Mouse (Mus musculus): ENCODE data around the gene Tbc1d8b.
"Not testable (repeated sequence)": the region's sequence is repeated elsewhere in the genome, so short reads cannot be mapped to it uniquely, and the experiment has no call there.

Gene Tbc1d8b

GRCm38 (mm10) chrX:139684775-139685695 is at the start of gene Tbc1d8b:
Gene Tbc1d8b, plus strand, starts transcription at chrX:139684996.
- DNase-seq, result peak; percentile 73 to 91

- no peak for DNase-seq
Measured at GRCm38 (mm10) chrX:139639744-139640143, 45.1 kb upstream of the Tbc1d8b start.

- DNase-seq, result no peak
Measured at GRCm38 (mm10) chrX:139640418-139640817, 44.4 kb upstream of the Tbc1d8b start.

- DNase-seq, result no peak
Measured at GRCm38 (mm10) chrX:139652226-139652625, 32.6 kb upstream of the Tbc1d8b start.

GRCm38 (mm10) chrX:139653292-139653691 is 31.5 kb upstream of the Tbc1d8b start:
- no peak for DNase-seq

- no peak for DNase-seq
Measured at GRCm38 (mm10) chrX:139654350-139655063, 30.3 kb upstream of the Tbc1d8b start.

GRCm38 (mm10) chrX:139662111-139662510 is 22.7 kb upstream of the Tbc1d8b start:
- no peak for DNase-seq

- DNase-seq, result peak in 1 of 2 experiments; percentile 11
Measured at GRCm38 (mm10) chrX:139665829-139666228, 19.0 kb upstream of the Tbc1d8b start.

- DNase-seq, result no peak
Measured at GRCm38 (mm10) chrX:139684410-139684774, 404 bp upstream of the Tbc1d8b start.

- no peak for DNase-seq
Measured at GRCm38 (mm10) chrX:139714381-139714780, 29.6 kb downstream of the Tbc1d8b start, which contains the start of gene Gm15013. Gene Gm15013, minus strand, starts transcription at chrX:139714481.

GRCm38 (mm10) chrX:139722350-139722749 is 37.6 kb downstream of the Tbc1d8b start:
- DNase-seq, result no peak

- DNase-seq, result no peak
Measured at GRCm38 (mm10) chrX:139730541-139730940, 45.7 kb downstream of the Tbc1d8b start.

GRCm38 (mm10) chrX:139737066-139737465 is 52.3 kb downstream of the Tbc1d8b start:
- DNase-seq, result no peak

- DNase-seq, result peak; percentile 41 to 60
Measured at GRCm38 (mm10) chrX:139751855-139752254, 67.1 kb downstream of the Tbc1d8b start.

- not testable (repeated sequence) for DNase-seq
Measured at GRCm38 (mm10) chrX:139758634-139759033, 73.8 kb downstream of the Tbc1d8b start.

- DNase-seq, result peak; percentile 18 to 19
Measured at GRCm38 (mm10) chrX:139762546-139762945, 77.8 kb downstream of the Tbc1d8b start.

- DNase-seq, result no peak
Measured at GRCm38 (mm10) chrX:139769975-139770637, 85.3 kb downstream of the Tbc1d8b start.

- DNase-seq, result peak; percentile 33 to 40
Measured at GRCm38 (mm10) chrX:139774309-139775083, 89.7 kb downstream of the Tbc1d8b start.

GRCm38 (mm10) chrX:139775084-139775612 is 90.4 kb downstream of the Tbc1d8b start:
- DNase-seq, result no peak

- no peak for DNase-seq
Measured at GRCm38 (mm10) chrX:139777357-139777756, 92.6 kb downstream of the Tbc1d8b start.

GRCm38 (mm10) chrX:139778886-139779285 is 94.1 kb downstream of the Tbc1d8b start:
- no peak for DNase-seq

GRCm38 (mm10) chrX:139779401-139779800 is 94.6 kb downstream of the Tbc1d8b start:
- no peak for DNase-seq

All from cerebellum, adult 18-20 months (tissue).